In the genomic region with DNA sequence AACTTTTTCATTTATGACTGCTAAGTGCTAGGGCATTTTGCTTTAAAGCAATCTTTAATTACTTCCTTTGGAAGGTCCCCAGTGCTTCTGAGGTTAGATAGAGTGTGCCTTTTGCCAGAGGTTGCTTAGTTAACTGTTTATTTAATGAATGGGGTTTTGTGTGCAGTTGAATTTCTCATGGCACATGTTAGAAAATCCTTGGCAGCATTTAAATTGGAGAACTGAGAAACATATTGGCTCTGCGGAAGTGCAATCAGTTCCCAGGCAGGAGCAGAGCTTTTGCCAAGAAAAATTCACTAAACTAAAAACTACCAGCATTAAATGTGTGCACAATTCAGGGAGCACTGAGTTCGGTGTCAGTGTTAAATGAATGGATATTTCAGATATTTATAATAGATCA, we compare ENCODE assay signal across 10 mouse cellular contexts.
A peak's percentile ranks its signal among the peaks of the same experiment; 100 is the strongest.
DNase-seq lines count a peak whose midpoint lies in the region; ATAC-seq and TF ChIP-seq lines count a peak whose summit lies in the region.
"Had no signal": no experiment of that assay in that cellular context is flagged by ENCODE, and none has a peak within 500 bp of the region (broad histone marks: within the 10 kb centered on the region; RNA-seq: fewer than 3 reads in every experiment).

No protein-coding gene starts in this region.

- no peaks in the 10 kb centered on the region for H3K36me3 ChIP-seq in hindbrain, postnatal 0 days (ENCODE audit: insufficient read depth, low read length)
- no peaks in the 10 kb centered on the region for H3K36me3 ChIP-seq in hindbrain, embryonic 12.5 days
- no peaks in the 10 kb centered on the region for H3K36me3 ChIP-seq in embryonic facial prominence, embryonic 14.5 days (ENCODE audit: control insufficient read depth, insufficient read depth, low read length)
- H3K36me3 ChIP-seq: embryonic facial prominence, embryonic 13.5 days; stomach, embryonic 15.5 days had no signal

- H3K4me1 ChIP-seq in hindbrain, postnatal 0 days (ENCODE audit: insufficient read depth, low read length), result peaks cover 5% of the 10 kb centered on the region; the same call in 1 of the 2 replicates
- no peaks in the 10 kb centered on the region for H3K4me1 ChIP-seq in hindbrain, embryonic 12.5 days
- H3K4me1 ChIP-seq in embryonic facial prominence, embryonic 14.5 days (ENCODE audit: control insufficient read depth, insufficient read depth, low read length), result no peaks in the 10 kb centered on the region
- H3K4me1 ChIP-seq: embryonic facial prominence, embryonic 13.5 days; stomach, embryonic 15.5 days had no signal

- no peaks in the 10 kb centered on the region for H3K9me3 ChIP-seq in hindbrain, postnatal 0 days (ENCODE audit: low read length)
- no peaks in the 10 kb centered on the region for H3K9me3 ChIP-seq in hindbrain, embryonic 12.5 days (replicated peaks)
- H3K9me3 ChIP-seq in embryonic facial prominence, embryonic 14.5 days (ENCODE audit: control insufficient read depth, low read length), result no peaks in the 10 kb centered on the region
- H3K9me3 ChIP-seq: embryonic facial prominence, embryonic 13.5 days; stomach, embryonic 15.5 days had no signal

- DNase-seq in hindbrain, postnatal 0 days (ENCODE audit: low spot score), result peak; percentile 57
- peak; percentile 65 for DNase-seq in Muller cell, postnatal 12 days (ENCODE audit: inconsistent ontology term)
- peak; percentile 88 for DNase-seq in brain, embryonic 14.5 days (ENCODE audit: low read depth)
- peak; percentile 58 for DNase-seq in embryonic facial prominence, embryonic 14.5 days (ENCODE audit: low spot score)
- no peak for DNase-seq in c-Kit-positive CD71-positive TER-119-positive erythroid progenitor cells, embryonic 14.5 days (ENCODE audit: low spot score)
- DNase-seq in adrenal gland, adult 8-10 months, result no peak
- DNase-seq: kidney, adult 11 months had no signal

- H3K4me2 ChIP-seq in hindbrain, postnatal 0 days (ENCODE audit: low read depth, low read length), result no peak overlapping the region
- H3K4me2 ChIP-seq in hindbrain, embryonic 12.5 days (replicated peaks), result no peak overlapping the region
- H3K4me2 ChIP-seq in embryonic facial prominence, embryonic 14.5 days (ENCODE audit: low read depth, low read length), result no peak overlapping the region
- H3K4me2 ChIP-seq: embryonic facial prominence, embryonic 13.5 days; stomach, embryonic 15.5 days had no signal

- no peak overlapping the region; the same call in 1 of the 2 replicates for H3K27ac ChIP-seq in hindbrain, postnatal 0 days
- no peak overlapping the region for H3K27ac ChIP-seq in hindbrain, embryonic 12.5 days
- no peak overlapping the region for H3K27ac ChIP-seq in embryonic facial prominence, embryonic 14.5 days (replicated peaks; ENCODE audit: low read depth, low read length)
- H3K27ac ChIP-seq: embryonic facial prominence, embryonic 13.5 days; stomach, embryonic 15.5 days had no signal

- ATAC-seq in hindbrain, postnatal 0 days, result no peak
- no peak for ATAC-seq in hindbrain, embryonic 12.5 days (ENCODE audit: low FRiP score)
- no peak for ATAC-seq in embryonic facial prominence, embryonic 14.5 days (ENCODE audit: low read depth)

- H3K27me3 ChIP-seq in hindbrain, postnatal 0 days (ENCODE audit: insufficient read depth, low read length), result no peaks in the 10 kb centered on the region
- no peaks in the 10 kb centered on the region for H3K27me3 ChIP-seq in hindbrain, embryonic 12.5 days
- H3K27me3 ChIP-seq in embryonic facial prominence, embryonic 14.5 days (replicated peaks; ENCODE audit: control insufficient read depth, insufficient read depth, low read length), result no peaks in the 10 kb centered on the region
- H3K27me3 ChIP-seq: embryonic facial prominence, embryonic 13.5 days; stomach, embryonic 15.5 days had no signal

- whole genome bisulfite sequencing in hindbrain, postnatal 0 days, result 38% methylated on average over 2 of the region's 2 CpGs
- 78% methylated on average over 2 of the region's 2 CpGs for WGBS in hindbrain, embryonic 12.5 days
- WGBS in embryonic facial prominence, embryonic 14.5 days, result 47% methylated on average over 2 of the region's 2 CpGs

- no peak overlapping the region for H3K9ac ChIP-seq in hindbrain, postnatal 0 days (replicated peaks; ENCODE audit: low read length)
- no peak overlapping the region for H3K9ac ChIP-seq in hindbrain, embryonic 12.5 days
- no peak overlapping the region for H3K9ac ChIP-seq in embryonic facial prominence, embryonic 14.5 days (ENCODE audit: low read depth, low read length)
- H3K9ac ChIP-seq: embryonic facial prominence, embryonic 13.5 days; stomach, embryonic 15.5 days had no signal

- no peak overlapping the region for H3K4me3 ChIP-seq in hindbrain, postnatal 0 days (ENCODE audit: low read length)
- H3K4me3 ChIP-seq in hindbrain, embryonic 12.5 days, result no peak overlapping the region
- no peak overlapping the region for H3K4me3 ChIP-seq in embryonic facial prominence, embryonic 14.5 days (ENCODE audit: low read depth, low read length)
- H3K4me3 ChIP-seq: embryonic facial prominence, embryonic 13.5 days; stomach, embryonic 15.5 days had no signal

- no peak for TF ChIP-seq POLR2A in brain, embryonic 14.5 days (IDR thresholded peaks at IDR 0.05; ENCODE audit: borderline replicate concordance, extremely low read depth, insufficient read depth, insufficient read length, poor library complexity, severe bottlenecking)

- no peak for TF ChIP-seq CTCF in hindbrain, postnatal 0 days (IDR thresholded peaks at IDR 0.05; ENCODE audit: low read depth)
- TF ChIP-seq CTCF in brain, embryonic 14.5 days (IDR thresholded peaks at IDR 0.05; ENCODE audit: borderline replicate concordance, extremely low read depth, insufficient read depth, insufficient read length), result no peak

Comparison
In these comparisons a context has a peak if more than half of its experiments do, and no peak if none do; other contexts are left out.
1. DNase-seq: peak in hindbrain, postnatal 0 days (single experiment), Muller cell, postnatal 12 days (single experiment), brain, embryonic 14.5 days (single experiment) and embryonic facial prominence, embryonic 14.5 days (single experiment); none in c-Kit-positive CD71-positive TER-119-positive erythroid progenitor cells, embryonic 14.5 days (single experiment) and adrenal gland, adult 8-10 months (single experiment).